Mouse (Mus musculus) c-Kit-negative CD71-positive TER-119-positive erythroid progenitor cells, embryonic 14.5 days (primary cell): ENCODE results near the gene Rsph14.
A peak's percentile ranks its signal among the peaks of the same experiment; 100 is the strongest.

ENCODE experiments used
- DNase-seq: peaks from one replicate; pipeline ENCODE4 v3.0.0-alpha.2; 2013; ENCODE audit warnings: low read depth, low spot score

The Rsph14 gene

GRCm38 (mm10) chr10:75053655-75054054, 21.3 kb upstream of the Rsph14 start:
- DNase-seq, result no peak

DNA sequence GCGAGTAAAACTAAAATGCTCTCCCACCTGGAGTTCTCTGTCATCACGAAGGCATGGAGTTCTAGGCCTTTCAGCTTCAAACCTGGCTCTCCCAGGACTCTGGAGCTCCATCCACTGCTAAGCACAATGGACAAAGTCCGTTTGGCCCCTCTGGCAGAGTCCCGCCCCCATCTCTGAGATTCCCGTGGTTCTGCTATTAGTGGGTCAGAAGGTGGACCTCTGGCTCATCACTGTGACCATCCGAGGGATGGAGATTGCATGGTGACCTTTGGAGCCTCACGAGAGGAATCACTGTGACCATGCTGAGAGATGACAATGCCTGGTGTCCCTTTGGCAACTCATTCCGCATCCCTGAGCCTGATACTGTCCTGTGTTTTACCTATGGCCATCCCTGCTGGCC, 20.5 kb upstream of the Rsph14 start:
- no peak for DNase-seq

DNA sequence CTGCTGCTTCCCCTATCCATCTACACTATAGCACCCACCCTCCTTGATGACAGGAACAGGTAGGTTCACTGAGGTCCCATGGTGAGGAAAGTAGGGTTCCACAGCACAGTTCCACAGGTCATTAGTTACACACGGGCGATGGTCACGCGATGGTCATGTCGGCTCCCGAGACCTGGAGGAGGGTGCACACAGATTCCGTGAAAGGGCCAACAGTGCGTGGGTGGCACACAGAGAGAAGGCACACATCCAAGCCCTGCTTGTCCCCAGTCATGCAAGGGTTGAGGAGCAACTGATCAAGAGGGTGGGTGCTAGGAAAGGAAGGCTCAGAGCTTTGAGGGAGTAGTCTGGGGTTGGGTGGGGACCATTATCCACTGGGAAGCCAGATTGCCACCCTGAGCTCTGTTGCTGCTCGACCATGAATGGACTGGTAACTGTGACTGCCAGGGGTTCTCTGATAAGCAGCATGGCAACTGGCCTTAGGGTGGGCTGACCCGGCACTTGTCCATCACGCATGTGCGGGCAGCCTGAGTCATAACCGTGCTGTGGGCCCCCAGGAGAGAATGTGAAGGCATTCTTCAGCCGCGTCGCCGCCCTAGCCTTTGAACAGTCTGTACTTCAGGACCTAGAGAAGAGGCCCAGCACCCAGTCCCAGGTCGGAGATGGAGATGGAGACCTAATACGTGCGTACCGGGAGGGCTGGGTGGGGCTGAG, 19.1 kb upstream of the Rsph14 start:
- DNase-seq, result no peak

DNA sequence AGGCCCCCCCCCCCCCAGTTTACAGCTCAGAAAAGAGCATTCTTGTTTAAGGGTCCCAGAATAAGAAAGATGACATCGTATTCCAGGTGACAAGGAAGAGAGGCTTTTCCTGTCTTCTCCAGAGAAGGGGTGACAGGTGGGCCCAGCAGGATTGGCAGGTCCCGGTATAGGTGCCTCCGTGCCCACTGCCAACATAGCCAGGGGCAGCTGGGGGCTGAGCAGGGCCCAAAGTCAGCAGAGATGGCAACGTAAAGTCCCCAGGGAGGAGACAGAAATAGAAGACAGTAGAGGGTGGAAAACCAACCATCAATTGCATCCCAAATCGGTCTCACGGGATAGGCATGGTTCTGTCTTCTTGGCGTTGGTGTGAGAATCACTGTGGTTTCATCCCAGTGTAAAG, 16.3 kb upstream of the Rsph14 start:
- DNase-seq, result no peak

- no peak for DNase-seq
Measured at GRCm38 (mm10) chr10:75045831-75046230, 13.4 kb upstream of the Rsph14 start.

- DNase-seq, result no peak
Measured at GRCm38 (mm10) chr10:75044459-75044858, 12.1 kb upstream of the Rsph14 start.

- peak; percentile 11 for DNase-seq
Measured at GRCm38 (mm10) chr10:75042060-75042459, 9.7 kb upstream of the Rsph14 start.

- DNase-seq, result no peak
Measured at GRCm38 (mm10) chr10:75036883-75037379, 4.5 kb upstream of the Rsph14 start, which contains the start of gene Rab36. TSS of gene Rab36 (plus strand) at chr10:75037058.

GRCm38 (mm10) chr10:75031345-75032114, 856 bp downstream of the Rsph14 start:
- DNase-seq, result no peak

- DNase-seq, result no peak
Measured at GRCm38 (mm10) chr10:75030234-75030633, 2.2 kb downstream of the Rsph14 start.

DNA sequence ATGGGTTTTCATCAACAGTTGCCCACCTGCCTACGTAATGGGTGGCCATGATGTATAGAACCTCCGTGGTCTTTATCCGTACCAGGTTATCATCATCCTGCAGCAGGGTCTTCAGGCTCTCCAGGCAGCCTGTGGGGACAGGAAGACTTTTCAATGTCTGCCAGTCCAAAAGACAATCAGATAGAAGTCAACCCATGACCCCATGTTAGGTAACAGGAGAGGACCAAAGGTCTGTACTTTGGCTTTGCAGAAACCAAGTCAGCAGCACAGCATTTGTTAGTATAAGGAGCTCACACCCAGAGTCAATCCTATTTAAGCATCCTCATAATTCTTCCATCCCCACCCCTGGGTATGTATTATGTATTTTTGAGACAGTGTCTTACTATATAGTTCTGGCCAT, 2.7 kb downstream of the Rsph14 start:
- no peak for DNase-seq

DNA sequence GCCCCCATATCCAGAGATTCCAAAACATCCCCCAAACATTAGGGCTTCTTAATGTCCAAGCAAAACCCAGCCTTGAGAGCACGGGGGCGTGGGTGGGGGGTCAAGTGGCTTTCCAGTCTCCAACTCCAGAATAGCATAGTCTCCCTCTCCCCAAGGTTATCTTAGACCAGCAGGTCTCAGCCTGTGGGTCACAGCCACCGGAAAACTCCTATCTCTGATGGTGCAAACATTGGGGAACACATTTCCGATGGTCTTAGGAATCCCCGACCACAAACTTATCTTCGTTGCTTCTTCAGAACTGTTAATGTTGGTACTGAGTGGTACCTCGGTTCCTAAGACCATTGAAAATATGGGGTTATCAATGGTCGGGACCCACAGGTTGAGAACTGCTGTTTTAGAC, 3.6 kb downstream of the Rsph14 start:
- DNase-seq, result no peak

DNA sequence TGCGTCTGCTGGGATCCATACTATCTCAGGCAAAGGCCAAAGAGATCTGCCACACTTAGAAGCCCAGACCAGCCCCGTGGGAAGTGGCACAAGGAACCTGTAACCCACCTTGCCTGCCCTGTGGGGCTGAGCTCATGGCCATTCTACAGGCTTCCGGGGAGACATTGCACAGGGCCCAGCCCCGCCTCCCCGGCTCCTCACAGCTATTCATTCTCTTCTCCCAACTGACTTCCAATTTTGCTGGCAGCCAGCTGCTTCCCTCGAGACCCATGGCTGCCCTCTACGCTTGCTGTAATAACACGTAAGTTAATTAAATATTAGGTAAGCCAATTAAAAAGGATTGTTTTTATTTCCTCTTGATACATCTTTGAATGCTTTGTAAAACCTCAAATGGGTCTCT, 5.9 kb downstream of the Rsph14 start:
- DNase-seq, result no peak

DNA sequence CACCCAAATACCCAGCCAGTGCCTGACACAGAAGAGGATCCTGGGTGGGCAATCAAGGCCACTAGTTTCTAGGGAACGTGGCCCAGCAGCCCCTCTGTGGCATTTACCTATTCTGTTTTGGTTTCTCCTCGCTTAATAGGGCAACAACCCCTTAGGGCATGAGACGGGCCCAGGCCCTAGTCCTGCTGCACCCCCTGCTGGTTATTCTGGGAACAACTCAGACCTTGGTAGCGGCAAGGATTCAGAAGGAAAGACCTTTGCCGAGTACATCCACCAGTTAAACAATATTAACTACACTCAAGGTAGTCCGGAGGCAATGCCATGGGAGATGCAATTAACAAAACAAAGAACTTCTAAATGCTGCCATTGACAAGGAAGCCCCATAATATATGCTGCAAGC, 11.2 kb downstream of the Rsph14 start:
- DNase-seq, result no peak

GRCm38 (mm10) chr10:75020271-75020670, 12.1 kb downstream of the Rsph14 start:
- no peak for DNase-seq

GRCm38 (mm10) chr10:75016481-75016880, 15.9 kb downstream of the Rsph14 start:
- DNase-seq, result no peak

DNA sequence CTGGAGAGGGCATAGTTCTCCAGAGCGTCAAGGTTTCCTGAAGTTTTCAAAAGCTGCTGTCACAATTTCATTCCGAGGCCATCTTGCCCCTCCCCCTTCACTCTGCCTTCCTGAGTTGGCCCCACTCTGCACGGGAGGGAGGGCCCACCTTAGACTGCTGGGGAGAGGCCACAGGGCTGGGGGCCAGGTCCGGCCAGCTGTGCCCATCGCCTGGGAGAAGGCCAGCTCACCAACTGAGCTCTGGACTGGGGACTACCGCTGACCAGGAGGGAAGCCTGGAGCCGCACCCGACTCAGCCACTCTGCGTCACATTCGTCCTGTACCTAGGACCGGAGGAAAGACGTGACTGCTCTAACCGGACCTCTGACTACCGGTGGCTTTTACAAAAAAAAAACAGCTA, 16.9 kb downstream of the Rsph14 start:
- no peak for DNase-seq

DNA sequence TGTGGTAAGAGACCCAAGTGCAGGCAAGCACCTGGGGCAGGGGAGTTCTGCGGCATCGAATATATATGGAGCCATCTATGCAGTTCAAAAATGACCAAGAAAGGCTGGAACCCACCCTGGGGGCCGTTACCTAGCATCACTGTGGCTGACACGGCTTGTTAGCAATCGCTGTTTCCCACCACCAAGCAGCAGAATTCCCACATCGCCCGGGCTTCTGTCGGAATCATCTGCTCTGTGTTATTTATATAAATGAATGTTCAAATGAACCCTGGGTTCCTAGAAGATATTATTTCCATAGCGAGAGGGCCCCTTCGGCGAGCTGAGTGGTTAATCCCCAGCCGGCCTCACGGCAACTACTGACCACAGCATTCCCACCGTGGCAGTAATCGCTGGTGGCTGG, 21.7 kb downstream of the Rsph14 start:
- no peak for DNase-seq

DNA sequence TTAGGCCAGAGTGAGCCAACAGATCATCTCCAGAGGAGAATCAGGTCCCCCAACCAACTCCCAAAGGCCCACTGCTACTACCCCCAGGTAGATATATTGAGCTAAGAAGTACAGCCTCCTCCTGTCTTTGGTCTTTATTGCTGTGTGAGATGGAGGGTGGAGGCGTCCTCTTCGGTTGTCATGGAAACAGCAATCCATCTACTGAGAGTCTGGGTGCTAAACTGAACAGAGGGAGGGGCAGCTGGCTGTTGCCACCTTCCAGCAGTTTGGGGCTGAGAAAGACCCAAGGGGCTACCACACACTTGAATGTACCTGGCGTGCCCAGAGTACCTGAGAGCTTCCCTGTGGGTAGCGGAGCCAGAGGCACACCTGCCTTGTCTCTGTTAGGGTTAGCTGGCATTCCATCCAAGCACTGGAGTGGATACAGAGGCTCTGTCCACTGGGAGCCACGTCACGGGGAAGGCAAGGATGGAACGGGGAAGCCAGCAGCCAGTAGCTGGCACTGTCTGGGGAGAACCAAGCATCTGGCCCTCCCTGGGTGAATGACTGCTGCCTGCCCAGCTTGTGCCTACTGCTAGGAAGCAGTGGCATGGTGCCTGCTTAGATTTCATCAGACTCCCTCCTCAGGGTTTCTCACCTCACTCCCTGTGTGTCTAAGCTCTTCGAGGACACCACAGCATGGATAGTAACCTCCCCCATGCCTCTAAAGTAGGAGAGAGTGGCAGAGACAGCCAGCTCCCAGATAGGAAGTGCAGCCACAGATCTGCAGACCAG, 25.3 kb downstream of the Rsph14 start:
- DNase-seq, result no peak

- no peak for DNase-seq
Measured at GRCm38 (mm10) chr10:75004067-75004466, 28.3 kb downstream of the Rsph14 start.

DNA sequence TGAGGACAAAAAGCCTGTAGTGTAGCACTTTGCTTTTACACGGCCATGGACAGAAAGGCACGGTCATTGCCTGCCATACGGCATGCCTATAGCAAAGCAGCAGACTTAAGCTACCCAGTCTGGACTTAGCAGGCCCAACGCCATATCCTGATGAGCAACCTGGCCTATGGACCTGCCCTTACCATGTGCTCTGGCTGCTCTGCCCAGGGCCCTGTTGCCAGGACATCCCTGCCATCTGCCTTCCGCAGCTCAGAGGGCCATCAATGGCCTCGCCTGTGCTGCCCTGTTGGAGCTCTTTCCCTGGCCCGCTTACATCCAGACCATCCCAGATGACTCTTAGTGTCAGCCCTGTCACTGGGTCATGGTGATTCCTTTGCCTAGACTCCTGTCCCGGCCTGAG, 31.0 kb downstream of the Rsph14 start:
- no peak for DNase-seq

- DNase-seq, result no peak
Measured at GRCm38 (mm10) chr10:74995377-74995776, 37.0 kb downstream of the Rsph14 start.
